Mouse (Mus musculus) CD4-positive, CD25-positive, alpha-beta regulatory T cell, adult 2 months (primary cell): ENCODE results near the gene Saa3.
"Not testable (repeated sequence)": the region's sequence is repeated elsewhere in the genome, so short reads cannot be mapped to it uniquely, and the experiment has no call there.

Source experiments
- DNase-seq: peaks from one replicate; pipeline ENCODE4 v3.0.0-alpha.2; 2012; ENCODE audit warnings: low read depth, low spot score

The Saa3 gene

DNA sequence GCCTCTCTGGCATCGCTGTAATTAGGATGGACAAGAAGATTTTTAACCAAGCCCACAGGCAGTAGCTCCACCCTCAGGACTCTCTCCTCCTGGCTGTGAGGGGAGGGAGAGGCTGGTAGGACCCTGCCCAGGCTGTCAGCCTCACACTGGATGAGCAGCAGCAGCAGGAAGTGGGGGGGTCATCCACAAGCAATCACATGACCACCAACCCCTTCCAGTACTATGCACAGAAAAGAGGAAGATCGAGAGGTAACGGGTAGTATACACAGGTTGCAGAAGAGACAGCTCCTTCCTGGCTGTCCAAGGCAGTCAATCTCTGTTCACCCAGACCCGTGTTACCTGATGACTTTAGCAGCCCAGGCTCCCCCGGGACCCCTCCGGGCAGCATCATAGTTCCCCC lies 3.2 kb downstream of the Saa3 start:
- no peak for DNase-seq

DNA sequence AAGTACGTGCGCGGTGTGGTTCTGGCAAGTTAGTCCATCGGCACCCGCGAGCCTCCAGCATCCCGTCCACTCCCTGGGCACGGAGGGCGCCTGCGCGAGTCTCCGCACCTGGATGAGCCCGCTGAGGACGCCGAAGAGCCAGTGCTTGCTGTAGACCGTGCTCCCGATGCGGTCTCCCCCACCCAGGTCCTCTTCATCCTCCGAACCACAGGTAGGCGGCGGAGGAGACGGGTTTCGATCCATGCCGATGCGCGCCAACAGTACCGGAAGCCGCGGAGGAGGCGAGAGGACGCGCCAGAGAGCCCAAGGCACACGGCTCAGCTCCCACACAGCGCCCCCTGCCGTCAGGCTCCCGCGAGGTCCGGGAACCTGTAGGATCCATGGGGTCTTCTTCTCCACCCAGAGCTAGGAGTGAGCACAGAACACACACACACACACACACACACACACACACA lies 5.1 kb downstream of the Saa3 start, which contains the start of gene Saal1:
Saal1 (minus strand) TSS at position 291 of the 455 bp plus-strand sequence.
- DNase-seq = peak; percentile 96

DNA sequence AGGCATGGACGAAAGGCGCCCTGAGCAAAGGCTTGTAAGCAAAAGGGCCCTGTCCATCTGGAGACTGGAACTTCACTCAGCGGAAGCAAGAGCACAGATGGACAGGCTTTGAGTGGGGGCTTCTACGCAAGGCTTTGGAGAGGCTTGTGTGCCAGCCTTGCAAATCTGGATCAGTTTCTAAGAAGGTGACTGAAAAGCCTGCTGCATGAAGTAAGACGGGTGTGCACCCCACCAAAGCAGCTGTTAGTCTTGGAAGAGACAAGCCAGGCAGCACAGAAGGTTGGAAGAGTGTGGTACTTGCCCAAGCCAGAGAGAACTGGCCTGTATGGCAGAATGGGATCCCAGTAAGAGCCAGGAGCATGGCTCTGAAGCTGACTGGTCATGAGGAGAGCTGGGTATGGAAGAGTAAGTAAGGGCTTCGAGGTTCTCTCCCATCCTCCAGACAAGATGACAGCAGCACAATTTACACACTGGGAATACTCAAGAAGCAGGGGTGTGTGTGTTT lies 14.9 kb downstream of the Saa3 start:
- no peak for DNase-seq

- no peak for DNase-seq
Measured at GRCm38 (mm10) chr7:46696754-46697153, 18.7 kb downstream of the Saa3 start.

- DNase-seq = peak; percentile 44
Measured at GRCm38 (mm10) chr7:46686827-46687226, 28.7 kb downstream of the Saa3 start.

DNA sequence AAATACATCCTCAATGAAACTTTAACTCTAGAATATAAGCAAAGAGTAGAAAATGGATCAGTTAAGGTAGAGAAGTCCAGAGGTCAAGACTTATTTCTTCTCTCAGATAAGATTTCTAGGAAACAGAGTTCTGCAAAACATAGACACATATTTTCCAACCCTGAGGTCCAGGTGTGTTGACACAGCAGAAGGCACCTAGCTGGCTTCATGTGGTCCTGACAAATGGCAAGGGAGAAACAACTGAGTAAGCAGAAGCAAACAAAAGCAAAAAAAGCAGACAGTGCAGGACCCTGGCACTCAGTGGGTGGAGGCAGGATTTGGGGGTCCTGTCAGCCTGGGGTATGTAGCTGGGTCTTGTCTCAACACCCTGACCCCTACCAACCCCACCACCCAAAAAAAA lies 34.8 kb downstream of the Saa3 start:
- no peak for DNase-seq

- not testable (repeated sequence) for DNase-seq
Measured at GRCm38 (mm10) chr7:46679044-46679443, 36.5 kb downstream of the Saa3 start.

DNA sequence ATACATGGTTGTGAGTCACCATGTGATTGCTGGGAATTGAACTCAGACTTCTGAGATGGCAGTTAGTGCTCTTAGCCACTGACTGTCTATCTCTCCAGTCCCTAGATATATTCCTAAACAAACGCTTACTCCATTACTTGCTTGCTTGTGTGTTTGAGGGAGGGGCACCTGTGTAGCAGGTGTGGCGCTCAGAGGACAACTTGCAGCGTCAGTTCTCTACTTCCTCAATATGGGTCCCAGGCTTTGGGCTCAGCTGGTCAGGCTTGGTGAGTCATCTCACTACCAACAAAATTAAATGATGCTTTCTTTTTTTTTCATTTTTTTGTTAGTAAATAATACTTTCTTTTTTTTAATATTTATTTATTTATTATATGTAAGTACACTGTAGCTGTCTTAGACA lies 37.1 kb downstream of the Saa3 start:
- no peak for DNase-seq

DNA sequence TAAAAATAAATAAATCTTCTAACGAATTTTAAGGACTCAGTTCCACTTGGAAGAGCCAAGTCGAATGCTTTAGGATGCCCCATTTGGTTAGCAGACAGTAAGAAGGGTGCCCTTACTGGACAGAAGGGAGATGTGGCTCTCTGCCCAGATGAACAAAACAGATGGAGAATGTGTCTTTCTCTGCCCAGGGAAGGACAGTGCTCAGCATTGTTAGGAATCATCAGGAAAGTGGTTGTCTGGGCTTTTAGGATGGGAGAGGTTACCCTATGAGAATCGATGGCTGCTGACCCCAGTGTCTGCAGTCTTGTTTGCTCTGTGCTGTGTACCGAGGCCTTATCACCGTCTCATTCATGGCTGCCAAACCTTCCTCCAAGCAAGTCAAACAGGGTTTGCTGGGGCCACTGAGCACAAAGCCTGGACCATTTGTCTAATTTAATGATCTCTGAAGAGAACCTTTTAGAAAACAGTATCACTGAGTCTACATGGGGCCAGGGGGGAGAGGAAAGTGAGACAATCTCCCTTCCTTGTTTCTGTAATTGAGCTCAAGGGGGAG lies 38.6 kb downstream of the Saa3 start:
- DNase-seq = no peak

GRCm38 (mm10) chr7:46675886-46676285 lies 39.6 kb downstream of the Saa3 start:
- no peak for DNase-seq

- no peak for DNase-seq
Measured at GRCm38 (mm10) chr7:46675061-46675460, 40.4 kb downstream of the Saa3 start.

DNA sequence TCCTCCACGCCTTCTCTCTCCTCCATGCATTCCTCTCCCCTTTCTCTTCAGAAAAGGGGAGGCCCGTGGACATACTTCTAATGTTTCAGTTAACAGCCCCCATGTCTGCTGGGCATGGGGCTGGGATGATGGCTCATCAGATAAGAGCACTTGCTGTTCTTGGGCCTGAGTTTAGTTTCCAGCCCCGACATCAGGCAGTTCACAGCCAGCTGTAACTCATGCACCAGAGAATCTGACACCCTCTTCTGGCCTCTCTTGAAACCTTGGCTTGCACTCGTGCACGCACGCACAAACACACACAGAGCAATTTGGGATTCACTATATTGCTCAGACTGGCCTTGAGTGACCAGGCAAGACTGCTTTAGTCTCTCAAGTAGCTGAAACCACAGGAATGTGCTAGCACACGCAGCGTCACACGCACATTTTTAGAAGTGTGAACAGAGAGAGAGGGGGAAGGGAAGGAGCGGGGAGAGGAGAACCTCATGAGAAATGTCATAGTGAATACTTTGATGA lies 43.3 kb downstream of the Saa3 start, which contains the start of gene Tph1:
Tph1 (minus strand) TSS at position 378 of the 513 bp plus-strand sequence.
- DNase-seq = no peak

DNA sequence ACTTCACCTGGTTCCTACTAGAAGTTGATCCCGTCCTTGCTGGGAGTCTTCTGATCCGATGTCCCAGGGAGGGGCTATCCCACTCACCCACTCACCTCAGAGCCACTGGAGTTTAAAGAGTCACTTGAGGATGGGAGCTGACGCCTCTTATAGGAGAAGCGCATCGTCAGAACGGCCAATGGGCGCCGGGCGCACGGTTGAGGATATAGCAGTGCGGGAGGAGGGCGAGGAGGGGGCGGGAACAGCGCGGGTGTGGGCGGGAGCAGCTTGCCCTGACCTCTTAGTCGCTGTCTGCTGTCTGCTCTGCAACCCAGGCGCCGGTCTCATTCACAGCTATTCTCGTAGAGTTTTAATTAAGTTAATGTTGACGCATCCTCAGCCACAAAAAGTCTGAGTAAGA lies 48.2 kb downstream of the Saa3 start:
- DNase-seq = peak; percentile 36

DNA sequence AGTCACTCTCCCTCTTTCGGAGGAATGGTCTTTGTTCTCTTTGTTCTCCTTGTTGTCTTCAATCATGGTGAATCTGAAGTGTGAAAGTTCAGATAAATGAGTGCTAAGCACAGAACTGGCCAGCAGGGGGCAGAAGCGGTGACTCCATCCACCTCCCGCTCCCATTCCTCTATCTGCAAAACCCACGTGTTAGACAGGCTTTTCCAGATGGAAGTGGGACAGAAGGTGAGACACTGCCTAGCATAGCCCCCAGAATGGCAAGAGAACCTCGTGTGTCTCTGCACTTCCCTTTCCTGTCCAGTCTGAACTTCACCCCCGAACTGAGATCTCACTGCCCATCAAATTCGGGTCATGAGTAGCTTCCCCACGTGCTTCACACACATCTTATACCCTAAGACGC lies 50.3 kb downstream of the Saa3 start:
- DNase-seq = peak; percentile 45
